Mouse (Mus musculus): ENCODE measurements around the gene Man1a. TPM values are rescaled to one million over a fixed set of nuclear protein-coding genes. Genes with fewer than 3 reads are reported as not detected.

The Man1a gene
- polyA plus RNA-seq, 1 experiment from 2014 or later: 5.0 TPM

- no peaks in the 10 kb centered on the region for H3K4me1 ChIP-seq
- no peaks in the 10 kb centered on the region for H3K9me3 ChIP-seq
- no peak overlapping the region for H3K9ac ChIP-seq
- ATAC-seq (replicated peaks): no peak
- no peak overlapping the region for H3K27ac ChIP-seq
- no peak overlapping the region for H3K4me3 ChIP-seq
- H3K27me3 ChIP-seq (replicated peaks): no peaks in the 10 kb centered on the region
- WGBS: 98% methylated on average over 13 of the region's 13 CpGs
- H3K4me2 ChIP-seq: no peak overlapping the region
- no peaks in the 10 kb centered on the region for H3K36me3 ChIP-seq (replicated peaks)
Observed at GRCm38 (mm10) chr10:53997301-53997700, 79.1 kb downstream of the Man1a start.

- H3K9ac ChIP-seq: no peak overlapping the region
- no peak overlapping the region for H3K4me3 ChIP-seq
- H3K36me3 ChIP-seq (replicated peaks): no peaks in the 10 kb centered on the region
- no peak for ATAC-seq (replicated peaks)
- H3K4me2 ChIP-seq: no peak overlapping the region
- no peak overlapping the region for H3K27ac ChIP-seq
- H3K27me3 ChIP-seq (replicated peaks): no peaks in the 10 kb centered on the region
- H3K4me1 ChIP-seq: no peaks in the 10 kb centered on the region
- H3K9me3 ChIP-seq: no peaks in the 10 kb centered on the region
Observed at GRCm38 (mm10) chr10:53996216-53996615, 80.2 kb downstream of the Man1a start.

GRCm38 (mm10) chr10:53994591-53994990 lies 81.8 kb downstream of the Man1a start:
- H3K9ac ChIP-seq: no peak overlapping the region
- no peaks in the 10 kb centered on the region for H3K36me3 ChIP-seq (replicated peaks)
- no peaks in the 10 kb centered on the region for H3K4me1 ChIP-seq
- ATAC-seq (replicated peaks): no peak
- no peak overlapping the region for H3K4me2 ChIP-seq
- no peak overlapping the region for H3K4me3 ChIP-seq
- H3K27me3 ChIP-seq (replicated peaks): no peaks in the 10 kb centered on the region
- 98% methylated on average over 3 of the region's 3 CpGs for WGBS
- no peak overlapping the region for H3K27ac ChIP-seq
- H3K9me3 ChIP-seq: no peaks in the 10 kb centered on the region

GRCm38 (mm10) chr10:53990434-53990833 lies 86.0 kb downstream of the Man1a start:
- Histone ChIP-seq H3K4me1 (no peaks in the 10 kb centered on the region), H3K4me2 (no peak overlapping the region), H3K27ac (no peak overlapping the region), H3K36me3 (replicated peaks) (no peaks in the 10 kb centered on the region), H3K9me3 (no peaks in the 10 kb centered on the region), H3K9ac (no peak overlapping the region), H3K27me3 (replicated peaks) (no peaks in the 10 kb centered on the region), H3K4me3 (no peak overlapping the region)
- WGBS: 89% methylated on average over 4 of the region's 4 CpGs
- ATAC-seq (replicated peaks): no peak

GRCm38 (mm10) chr10:53984894-53985293 lies 91.5 kb downstream of the Man1a start:
- Histone ChIP-seq H3K9ac (no peak overlapping the region), H3K9me3 (no peaks in the 10 kb centered on the region), H3K4me3 (no peak overlapping the region), H3K27ac (no peak overlapping the region), H3K4me2 (no peak overlapping the region), H3K4me1 (no peaks in the 10 kb centered on the region), H3K36me3 (replicated peaks) (no peaks in the 10 kb centered on the region), H3K27me3 (replicated peaks) (no peaks in the 10 kb centered on the region)
- no peak for ATAC-seq (replicated peaks)
- 97% methylated on average over 5 of the region's 5 CpGs for WGBS

GRCm38 (mm10) chr10:53984086-53984485 lies 92.3 kb downstream of the Man1a start:
- ATAC-seq (replicated peaks): peak; percentile 65; the same call in 1 of the 2 replicates
- WGBS: 33% methylated on average over 3 of the region's 3 CpGs

DNA sequence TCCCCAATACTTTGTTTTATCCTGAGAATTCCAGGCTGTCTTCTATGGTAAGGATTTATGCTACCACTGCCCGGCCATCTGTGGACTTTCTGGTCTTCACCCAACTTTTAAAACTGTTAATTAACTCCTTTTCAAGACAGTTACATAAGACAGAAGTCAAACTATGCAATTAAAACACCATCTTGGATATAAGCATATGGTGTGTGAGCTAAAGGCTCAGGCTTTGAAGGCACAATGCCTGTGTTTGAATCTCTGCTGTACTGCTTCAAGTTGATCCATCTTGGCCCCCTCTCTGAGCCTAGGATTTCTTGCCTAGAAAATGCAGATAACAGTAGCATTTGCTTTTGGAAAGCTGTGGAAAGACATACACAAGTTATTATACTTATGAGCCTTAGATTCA lies 97.8 kb downstream of the Man1a start:
- Histone ChIP-seq H3K9ac (no peak overlapping the region), H3K36me3 (replicated peaks) (no peaks in the 10 kb centered on the region), H3K9me3 (no peaks in the 10 kb centered on the region), H3K27me3 (replicated peaks) (no peaks in the 10 kb centered on the region), H3K4me3 (no peak overlapping the region), H3K4me1 (no peaks in the 10 kb centered on the region), H3K4me2 (no peak overlapping the region), H3K27ac (no peak overlapping the region)
- 84% methylated on average over 1 of the region's 1 CpGs for WGBS
- no peak for ATAC-seq (replicated peaks)

More at GRCm38 (mm10) chr10:53984086-53984485, 92.3 kb downstream of the Man1a start:
- H3K27me3 ChIP-seq (replicated peaks): no peaks in the 10 kb centered on the region
- H3K9me3 ChIP-seq: no peaks in the 10 kb centered on the region
- no peak overlapping the region for H3K4me2 ChIP-seq
- H3K36me3 ChIP-seq (replicated peaks): no peaks in the 10 kb centered on the region
- H3K9ac ChIP-seq: no peak overlapping the region
- no peaks in the 10 kb centered on the region for H3K4me1 ChIP-seq
- no peak overlapping the region for H3K27ac ChIP-seq
- H3K4me3 ChIP-seq: no peak overlapping the region

GRCm38 (mm10) chr10:53974180-53974579 lies 102.2 kb downstream of the Man1a start:
- H3K4me2 ChIP-seq: no peak overlapping the region
- H3K4me1 ChIP-seq: no peaks in the 10 kb centered on the region
- H3K36me3 ChIP-seq (replicated peaks): no peaks in the 10 kb centered on the region
- no peak overlapping the region for H3K9ac ChIP-seq
- H3K4me3 ChIP-seq: no peak overlapping the region
- no peaks in the 10 kb centered on the region for H3K9me3 ChIP-seq
- H3K27ac ChIP-seq: no peak overlapping the region
- no peak for ATAC-seq (replicated peaks)
- no peaks in the 10 kb centered on the region for H3K27me3 ChIP-seq (replicated peaks)

DNA sequence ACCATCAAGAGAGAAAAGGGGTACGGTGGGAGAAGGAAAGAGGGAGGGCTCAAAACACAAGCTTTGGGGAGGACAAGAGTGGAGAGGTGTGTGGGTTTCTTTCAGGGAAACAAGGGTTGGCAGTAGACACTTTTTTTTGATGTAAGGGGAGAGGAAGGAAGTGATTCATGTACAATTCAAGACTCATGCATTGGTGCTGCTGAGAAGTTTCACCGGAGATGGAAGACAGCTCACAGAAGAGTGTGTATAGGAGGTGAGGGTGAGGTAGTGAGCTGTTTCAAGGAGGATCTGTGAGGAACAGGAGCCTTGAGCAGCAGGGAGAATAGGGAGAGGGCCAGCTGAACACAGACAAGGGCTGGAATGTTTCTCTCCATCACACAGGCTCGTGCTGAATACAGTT lies 116.7 kb downstream of the Man1a start:
- no peak overlapping the region for H3K4me2 ChIP-seq
- no peaks in the 10 kb centered on the region for H3K36me3 ChIP-seq (replicated peaks)
- no peaks in the 10 kb centered on the region for H3K9me3 ChIP-seq
- no peak overlapping the region for H3K27ac ChIP-seq
- no peak for ATAC-seq (replicated peaks)
- H3K27me3 ChIP-seq (replicated peaks): no peaks in the 10 kb centered on the region
- 89% methylated on average over 3 of the region's 3 CpGs for WGBS
- no peak overlapping the region for H3K4me3 ChIP-seq
- H3K4me1 ChIP-seq: no peaks in the 10 kb centered on the region
- no peak overlapping the region for H3K9ac ChIP-seq

DNA sequence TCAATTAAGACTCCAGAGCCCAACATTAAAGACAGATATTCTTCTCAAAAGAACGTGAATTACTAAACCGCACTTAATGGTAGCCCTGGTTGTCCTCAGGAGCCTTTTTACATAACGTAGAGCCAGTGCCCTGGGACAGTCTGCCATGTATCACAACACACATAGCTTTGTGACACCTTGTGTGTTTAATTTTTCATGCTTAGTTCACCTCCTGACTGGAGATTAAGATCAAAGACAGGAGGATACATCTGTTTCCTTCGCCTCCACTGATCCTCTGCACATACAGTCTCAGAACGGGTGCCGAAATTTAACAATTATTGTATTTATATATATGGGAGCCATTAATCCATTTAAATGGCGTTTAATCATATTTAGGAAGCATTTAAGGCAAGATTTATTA lies 134.8 kb downstream of the Man1a start:
- H3K27ac ChIP-seq: no peak overlapping the region
- H3K4me2 ChIP-seq: no peak overlapping the region
- H3K27me3 ChIP-seq (replicated peaks): no peaks in the 10 kb centered on the region
- WGBS: 84% methylated on average over 7 of the region's 7 CpGs
- no peak for ATAC-seq (replicated peaks)
- no peaks in the 10 kb centered on the region for H3K4me1 ChIP-seq
- no peak overlapping the region for H3K9ac ChIP-seq
- no peak overlapping the region for H3K4me3 ChIP-seq
- H3K36me3 ChIP-seq (replicated peaks): no peaks in the 10 kb centered on the region
- H3K9me3 ChIP-seq: no peaks in the 10 kb centered on the region

DNA sequence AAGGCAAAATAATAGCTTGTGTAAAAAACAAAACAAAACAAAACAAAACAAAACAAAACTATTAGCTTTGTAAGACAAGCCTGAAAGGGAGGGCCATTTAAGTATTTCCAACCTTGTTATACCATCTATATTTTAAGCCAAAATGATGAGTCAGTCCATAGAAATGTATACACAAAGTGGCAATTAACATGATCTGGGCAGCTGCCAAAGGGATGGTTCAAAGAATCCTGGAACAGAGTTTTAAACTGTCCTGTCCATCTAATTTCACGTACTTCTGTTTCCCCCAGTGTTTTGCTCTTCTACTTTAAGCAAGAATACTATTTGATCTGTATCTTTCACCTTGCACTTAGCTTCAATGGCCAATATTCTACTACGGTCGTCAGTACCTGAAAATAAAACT lies 138.2 kb downstream of the Man1a start:
- Histone ChIP-seq H3K36me3 (replicated peaks) (no peaks in the 10 kb centered on the region), H3K9me3 (no peaks in the 10 kb centered on the region), H3K9ac (no peak overlapping the region), H3K27ac (no peak overlapping the region), H3K27me3 (replicated peaks) (no peaks in the 10 kb centered on the region), H3K4me2 (no peak overlapping the region), H3K4me1 (no peaks in the 10 kb centered on the region), H3K4me3 (no peak overlapping the region)
- WGBS: 92% methylated on average over 3 of the region's 3 CpGs
- ATAC-seq (replicated peaks): no peak

DNA sequence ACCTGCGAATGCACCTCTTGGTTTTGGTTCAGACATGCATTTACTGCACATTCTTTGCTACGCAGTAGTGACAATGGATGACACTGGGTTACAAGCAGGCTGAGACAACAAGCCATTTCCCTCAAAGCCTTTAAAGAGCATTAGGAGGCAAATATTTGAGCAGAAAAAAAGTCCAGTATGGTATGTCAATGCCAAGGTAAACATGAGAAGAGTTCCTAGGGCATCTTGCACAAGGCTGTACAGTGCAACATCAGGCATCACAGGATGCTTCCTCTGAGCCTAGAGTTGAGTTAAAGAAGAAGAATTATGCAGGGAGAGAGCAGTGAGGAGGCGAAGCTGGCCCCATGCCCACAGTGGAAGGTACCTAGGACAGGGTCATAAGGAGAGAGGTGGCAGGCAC lies 140.3 kb downstream of the Man1a start:
- Histone ChIP-seq H3K9ac (no peak overlapping the region), H3K27ac (no peak overlapping the region), H3K4me2 (no peak overlapping the region), H3K4me3 (no peak overlapping the region), H3K4me1 (no peaks in the 10 kb centered on the region), H3K36me3 (replicated peaks) (no peaks in the 10 kb centered on the region), H3K27me3 (replicated peaks) (no peaks in the 10 kb centered on the region), H3K9me3 (no peaks in the 10 kb centered on the region)
- ATAC-seq (replicated peaks): no peak
- 94% methylated on average over 3 of the region's 3 CpGs for WGBS

DNA sequence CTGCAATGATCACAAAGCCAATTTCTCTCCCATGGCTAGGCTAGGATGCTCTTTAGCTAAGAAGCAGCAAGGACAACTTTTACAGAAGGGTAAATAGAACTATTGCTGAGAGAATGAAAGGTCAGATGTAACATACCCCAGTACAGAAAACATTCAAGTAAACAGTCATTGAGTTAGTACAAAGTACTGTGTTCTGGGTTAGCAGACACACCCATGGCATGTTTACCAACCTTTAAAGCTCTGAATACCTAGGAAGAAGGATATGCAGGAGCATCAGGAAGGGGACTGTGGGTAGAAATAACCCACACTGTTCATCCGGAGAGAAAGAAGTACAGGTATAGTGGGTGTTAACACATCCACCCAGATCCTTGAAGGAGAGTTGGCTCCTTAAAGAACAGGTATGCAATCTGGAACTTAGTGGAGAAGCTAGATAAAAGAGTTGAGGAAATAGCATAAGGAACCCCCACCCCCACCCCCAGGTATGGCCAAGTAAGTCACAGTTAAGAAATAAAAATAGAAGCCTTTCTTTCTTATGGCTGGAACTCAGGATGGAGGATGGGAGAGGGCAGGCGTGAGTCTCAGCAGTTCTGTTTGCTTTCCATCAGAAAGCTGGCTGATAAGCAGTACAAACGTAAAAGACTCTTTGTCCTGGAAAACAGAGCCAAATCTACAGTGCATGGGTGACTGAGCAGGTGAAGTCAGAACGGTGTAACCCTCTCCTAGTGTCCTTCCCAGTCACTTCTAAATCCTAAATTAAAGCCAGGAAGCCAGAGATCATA lies 146.5 kb downstream of the Man1a start:
- Histone ChIP-seq H3K36me3 (replicated peaks) (no peaks in the 10 kb centered on the region), H3K4me1 (no peaks in the 10 kb centered on the region), H3K4me3 (no peak overlapping the region), H3K9ac (no peak overlapping the region), H3K4me2 (no peak overlapping the region), H3K27me3 (replicated peaks) (no peaks in the 10 kb centered on the region), H3K27ac (no peak overlapping the region), H3K9me3 (no peaks in the 10 kb centered on the region)
- no peak for ATAC-seq (replicated peaks)
- WGBS: 46% methylated on average over 4 of the region's 4 CpGs

Data from midbrain, embryonic 15.5 days (tissue).